Mouse (Mus musculus) gastrocnemius, postnatal 25 days (tissue): ENCODE data around the gene Habp2. TPM values are rescaled to one million over a fixed set of nuclear protein-coding genes. Genes with fewer than 3 reads are reported as not detected.

Experiments used
- DNase-seq: peaks from one replicate; pipeline ENCODE4 v3.0.0; 2022
- total RNA-seq, 2 experiments: library from RNA; stranded (reverse); gene quantifications; 1 replicate in 1 of 2; 2 replicates in 1 of 2; pipeline ENCODE4 v1.2.3; 2021

Gene Habp2
- total RNA-seq, 2 experiments from 2014 or later: not detected

GRCm38 (mm10) chr19:56363721-56364460 lies 77.0 kb downstream of the Habp2 start:
- DNase-seq: no peak

GRCm38 (mm10) chr19:56364563-56364962 lies 77.6 kb downstream of the Habp2 start:
- no peak for DNase-seq

- no peak for DNase-seq
Observed at GRCm38 (mm10) chr19:56366168-56366567, 79.2 kb downstream of the Habp2 start.

GRCm38 (mm10) chr19:56366625-56367024 lies 79.7 kb downstream of the Habp2 start:
- DNase-seq: no peak

DNA sequence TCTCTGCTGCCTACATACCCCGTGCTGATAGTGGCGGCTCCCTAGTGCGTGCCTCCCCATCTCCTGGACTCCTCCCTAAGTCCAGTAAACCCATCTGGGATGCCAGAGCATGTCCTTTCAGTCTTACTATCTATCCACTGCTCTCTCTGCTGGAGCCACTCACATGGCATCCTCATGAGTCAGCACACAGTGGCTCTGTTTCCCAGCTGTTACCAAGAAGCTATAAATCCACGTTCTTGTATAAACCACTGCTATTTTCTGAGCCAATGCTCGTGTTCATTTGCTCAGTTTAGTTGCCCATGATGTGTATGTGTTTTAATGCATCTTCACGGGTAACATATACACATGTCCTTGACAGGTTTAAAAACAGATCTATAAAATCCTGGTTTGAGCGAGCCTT lies 80.8 kb downstream of the Habp2 start:
- no peak for DNase-seq

DNA sequence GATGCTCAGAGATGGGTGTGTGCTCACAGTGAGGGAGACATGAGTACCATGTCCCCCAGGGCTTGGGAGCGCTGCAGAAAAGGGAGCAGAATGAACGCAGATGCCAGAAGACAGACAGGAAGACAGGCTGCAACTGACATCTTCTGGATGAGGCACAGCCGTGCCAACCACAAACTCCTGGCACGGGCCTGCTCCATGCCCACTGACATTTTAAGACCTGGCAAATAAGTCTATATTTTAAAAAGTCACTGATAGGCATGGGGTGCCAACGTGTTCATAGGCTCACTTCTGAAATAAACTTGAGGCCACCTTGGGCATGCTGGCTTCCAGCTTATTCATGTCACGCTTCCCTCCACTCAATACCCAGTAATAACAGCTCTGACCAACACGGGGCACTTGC lies 82.0 kb downstream of the Habp2 start:
- no peak for DNase-seq

Other genes starting within 250 kb of the Habp2 start
- 1,000 to 10,000 TPM in 1 of 2 experiments, 100 to 1,000 TPM in 1; 752 to 1,010 TPM for gene Nrap, start 102.9 kb downstream of the Habp2 start, total RNA-seq
- gene Casp7, start 110.0 kb downstream of the Habp2 start, total RNA-seq: 1 to 10 TPM; 4.1 to 5.3 TPM
- not detected for gene Plekhs1, start 174.5 kb downstream of the Habp2 start, total RNA-seq